Mouse (Mus musculus) embryonic facial prominence, embryonic 15.5 days (tissue): ENCODE measurements around the gene Syt7. TPM values are rescaled to one million over a fixed set of nuclear protein-coding genes. Genes with fewer than 3 reads are reported as not detected.
A peak's percentile ranks its signal among the peaks of the same experiment; 100 is the strongest.

Source experiments
- ATAC-seq: fragments of 200-750 bp; cut with Nextera tagmentation; 2 replicates; pipeline ENCODE4 v1.8.0; 2017; ENCODE audit warnings: low read depth, moderate TSS enrichment; ENCODE audit not compliant: insufficient number of reproducible peaks, low FRiP score, low TSS enrichment
- H3K27ac ChIP-seq: fragments of 300-500 bp; sonication (generic); replicated peaks from 2 replicates; pipeline ENCODE4 v1.5.1; 2015; ENCODE audit warnings: mild to moderate bottlenecking, inconsistent platforms
- H3K27me3 ChIP-seq: fragments of 300-500 bp; sonication (generic); 2 replicates; pipeline ENCODE4 v1.6.1; 2015; ENCODE audit warnings: inconsistent platforms
- H3K36me3 ChIP-seq: fragments of 300-500 bp; sonication (generic); 2 replicates; pipeline ENCODE4 v1.6.1; 2015; ENCODE audit warnings: mild to moderate bottlenecking, inconsistent platforms
- H3K4me1 ChIP-seq: fragments of 300-500 bp; sonication (generic); 2 replicates; pipeline ENCODE4 v1.6.1; 2015; ENCODE audit warnings: inconsistent platforms
- H3K4me2 ChIP-seq: fragments of 300-500 bp; sonication (generic); replicated peaks from 2 replicates; pipeline ENCODE4 v1.6.1; 2015; ENCODE audit warnings: mild to moderate bottlenecking, inconsistent platforms
- H3K4me3 ChIP-seq: fragments of 300-500 bp; sonication (generic); replicated peaks from 2 replicates; pipeline ENCODE4 v1.5.1; 2015; ENCODE audit warnings: mild to moderate bottlenecking, inconsistent platforms
- H3K9ac ChIP-seq: fragments of 300-500 bp; sonication (generic); 2 replicates; pipeline ENCODE4 v1.6.1; 2015; ENCODE audit warnings: inconsistent platforms
- H3K9me3 ChIP-seq: fragments of 300-500 bp; sonication (generic); replicated peaks from 2 replicates; pipeline ENCODE4 v1.6.1; 2016; ENCODE audit warnings: inconsistent platforms
- WGBS: fragments of 180-500 bp; shearing (Covaris S2); methylation state at CpG from one replicate; pipeline ENCODE4 v1.1.7; 2015; 5-methylcytosine and 5-hydroxymethylcytosine counted together
- polyA plus RNA-seq: library from polyadenylated mRNA; unstranded; fragments of >200 nt; fragmentation: Nextera tagmentation; extraction: Ambion mirVana; gene quantifications from 2 replicates; pipeline ENCODE4 v1.2.1, GENCODE M21; 2015

Gene Syt7
- polyA plus RNA-seq, 1 experiment from 2014 or later, result 1.1 TPM

DNA sequence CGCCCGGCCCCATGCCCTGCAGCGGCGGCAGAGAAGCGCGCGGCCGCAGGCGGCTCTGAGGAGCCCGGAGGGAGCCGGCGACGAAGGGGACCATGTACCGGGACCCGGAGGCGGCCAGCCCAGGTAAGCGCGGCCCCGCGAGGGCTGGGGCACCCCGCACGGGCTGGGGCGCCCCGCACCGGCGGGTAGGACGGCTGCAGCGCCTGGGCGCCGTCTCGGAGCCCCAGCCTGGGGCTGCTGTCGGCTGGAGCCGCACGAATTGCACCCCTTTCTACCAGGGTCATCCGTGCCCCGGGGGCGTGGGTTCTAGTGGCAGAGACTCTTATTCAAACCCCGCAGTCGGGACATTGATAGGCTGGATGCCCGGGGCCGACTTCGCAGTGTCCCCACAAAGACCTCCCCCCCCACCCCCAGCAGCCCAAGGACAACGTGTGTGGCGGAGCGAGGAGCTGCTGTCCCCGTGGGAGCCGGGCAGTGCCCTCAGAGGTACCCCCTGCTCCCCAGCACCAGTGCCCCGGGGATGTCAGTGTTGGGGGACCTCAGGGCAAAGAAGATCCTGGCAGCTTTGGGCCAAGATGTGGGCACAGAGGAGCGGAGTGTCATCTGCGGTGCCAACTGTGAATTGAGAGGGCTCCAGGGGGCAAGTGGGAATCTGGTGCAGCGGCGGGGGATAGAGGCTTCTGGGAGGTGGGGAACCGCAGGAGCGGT lies 655 bp downstream of the Syt7 start:
- H3K27ac ChIP-seq, result no peak overlapping the region
- peaks cover 44% of the 10 kb centered on the region for H3K27me3 ChIP-seq
- no peaks in the 10 kb centered on the region for H3K9me3 ChIP-seq
- H3K9ac ChIP-seq, result peak overlapping the region; percentile 21; the same call in 1 of the 2 replicates
- H3K4me1 ChIP-seq, result peaks cover 13% of the 10 kb centered on the region
- under 1% methylated on average over 46 of the region's 54 CpGs for WGBS
- ATAC-seq, result peak; percentile 17
- H3K4me2 ChIP-seq, result peak overlapping the region; percentile 93
- H3K36me3 ChIP-seq, result no peaks in the 10 kb centered on the region
- H3K4me3 ChIP-seq, result peak overlapping the region; percentile 57

DNA sequence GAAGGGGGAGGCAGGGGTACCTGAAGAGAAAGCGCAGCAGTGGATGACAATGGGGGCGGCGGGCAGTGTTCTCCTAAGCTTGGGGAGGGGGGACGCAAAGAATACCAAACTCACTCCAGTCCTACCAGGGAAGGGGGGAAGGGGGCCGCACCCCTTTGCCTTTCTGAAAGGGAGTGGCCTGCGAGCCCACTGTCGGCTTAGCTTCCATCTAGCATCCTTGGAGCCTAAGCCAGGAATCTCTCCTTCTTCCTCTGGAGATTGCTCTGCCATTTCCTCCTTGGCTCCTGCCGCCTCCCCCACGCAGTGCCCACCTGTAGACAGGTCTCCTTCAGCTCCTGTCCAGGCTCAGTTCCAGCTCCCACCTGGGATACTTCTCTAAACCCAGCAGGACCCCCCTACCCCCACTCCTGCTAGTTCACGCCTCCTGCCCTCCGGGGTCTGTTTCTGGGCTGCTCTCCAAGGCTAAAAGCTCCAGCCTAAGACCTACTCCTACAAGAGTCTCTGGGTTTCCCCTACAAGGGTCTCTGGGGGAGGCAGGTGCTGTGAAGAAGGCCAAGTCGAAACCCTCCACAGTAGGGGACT lies 1.3 kb downstream of the Syt7 start:
- no peaks in the 10 kb centered on the region for H3K36me3 ChIP-seq
- peak overlapping the region; percentile 57 for H3K4me3 ChIP-seq
- no peaks in the 10 kb centered on the region for H3K9me3 ChIP-seq
- WGBS, result 17% methylated on average over 12 of the region's 12 CpGs
- peak overlapping the region; percentile 93 for H3K4me2 ChIP-seq
- no peak overlapping the region for H3K9ac ChIP-seq
- no peak overlapping the region for H3K27ac ChIP-seq
- H3K4me1 ChIP-seq, result peaks cover 13% of the 10 kb centered on the region
- peaks cover 44% of the 10 kb centered on the region for H3K27me3 ChIP-seq
- ATAC-seq, result no peak

DNA sequence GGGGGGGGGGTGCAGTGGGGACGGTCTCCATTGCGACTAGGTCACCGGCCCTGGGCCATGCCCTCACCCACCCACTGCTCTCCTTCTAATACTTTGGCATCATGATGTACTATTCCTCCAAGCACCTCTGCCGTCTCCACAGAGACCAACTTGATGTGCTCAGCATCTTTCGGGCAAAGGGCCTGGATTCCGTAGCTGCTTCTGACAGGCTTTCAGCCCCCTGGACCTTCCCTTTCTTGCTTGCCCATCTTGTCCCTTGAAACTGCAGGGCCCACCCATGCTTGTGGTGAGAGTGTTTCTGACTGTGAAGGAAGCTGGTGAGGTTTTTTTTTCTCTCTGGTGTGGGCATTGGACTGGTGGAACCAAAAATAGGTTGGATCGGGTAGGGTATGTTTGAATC lies 2.1 kb downstream of the Syt7 start:
- no peak for ATAC-seq
- H3K4me1 ChIP-seq, result peaks cover 13% of the 10 kb centered on the region
- no peaks in the 10 kb centered on the region for H3K36me3 ChIP-seq
- no peak overlapping the region for H3K9ac ChIP-seq
- 81% methylated on average over 7 of the region's 7 CpGs for WGBS
- H3K27me3 ChIP-seq, result peaks cover 42% of the 10 kb centered on the region
- no peak overlapping the region for H3K4me3 ChIP-seq
- H3K27ac ChIP-seq, result no peak overlapping the region
- no peaks in the 10 kb centered on the region for H3K9me3 ChIP-seq
- no peak overlapping the region for H3K4me2 ChIP-seq

DNA sequence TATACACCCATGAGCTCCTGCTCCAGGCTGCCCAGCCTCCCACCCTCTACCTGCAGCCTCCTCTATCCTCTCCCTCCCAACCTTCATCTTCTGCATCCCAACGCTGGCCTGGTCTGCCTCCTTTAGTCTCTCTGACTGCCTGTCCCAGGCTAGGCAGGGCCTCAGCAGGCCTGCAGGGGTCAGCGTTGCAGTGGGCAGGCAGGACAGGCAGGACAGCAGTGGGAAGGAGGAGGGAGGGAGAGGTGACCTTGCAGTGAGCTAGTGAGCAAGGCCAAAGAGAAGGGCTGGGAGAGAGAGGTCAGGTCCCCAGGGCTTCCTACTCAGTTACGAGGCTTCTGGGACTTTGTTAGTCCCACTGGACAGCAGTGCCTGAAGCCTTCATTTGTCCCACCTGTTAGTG lies 3.1 kb downstream of the Syt7 start:
- Histone ChIP-seq H3K4me3 (no peak overlapping the region), H3K27me3 (peaks cover 40% of the 10 kb centered on the region), H3K27ac (no peak overlapping the region), H3K4me1 (peaks cover 13% of the 10 kb centered on the region), H3K36me3 (no peaks in the 10 kb centered on the region), H3K9ac (no peak overlapping the region), H3K9me3 (no peaks in the 10 kb centered on the region), H3K4me2 (no peak overlapping the region)
- ATAC-seq, result no peak
- 7% methylated on average over 3 of the region's 3 CpGs for WGBS

- no peak overlapping the region for H3K4me3 ChIP-seq
- no peak overlapping the region for H3K9ac ChIP-seq
- H3K4me1 ChIP-seq, result peaks cover 13% of the 10 kb centered on the region
- H3K4me2 ChIP-seq, result no peak overlapping the region
- no peaks in the 10 kb centered on the region for H3K9me3 ChIP-seq
- no peak for ATAC-seq
- WGBS, result 87% methylated on average over 6 of the region's 6 CpGs
- no peaks in the 10 kb centered on the region for H3K36me3 ChIP-seq
- no peak overlapping the region for H3K27ac ChIP-seq
- H3K27me3 ChIP-seq, result peaks cover 28% of the 10 kb centered on the region
These were observed 4.6 kb downstream of the Syt7 start for GRCm38 (mm10) chr19:10393471-10393870.

DNA sequence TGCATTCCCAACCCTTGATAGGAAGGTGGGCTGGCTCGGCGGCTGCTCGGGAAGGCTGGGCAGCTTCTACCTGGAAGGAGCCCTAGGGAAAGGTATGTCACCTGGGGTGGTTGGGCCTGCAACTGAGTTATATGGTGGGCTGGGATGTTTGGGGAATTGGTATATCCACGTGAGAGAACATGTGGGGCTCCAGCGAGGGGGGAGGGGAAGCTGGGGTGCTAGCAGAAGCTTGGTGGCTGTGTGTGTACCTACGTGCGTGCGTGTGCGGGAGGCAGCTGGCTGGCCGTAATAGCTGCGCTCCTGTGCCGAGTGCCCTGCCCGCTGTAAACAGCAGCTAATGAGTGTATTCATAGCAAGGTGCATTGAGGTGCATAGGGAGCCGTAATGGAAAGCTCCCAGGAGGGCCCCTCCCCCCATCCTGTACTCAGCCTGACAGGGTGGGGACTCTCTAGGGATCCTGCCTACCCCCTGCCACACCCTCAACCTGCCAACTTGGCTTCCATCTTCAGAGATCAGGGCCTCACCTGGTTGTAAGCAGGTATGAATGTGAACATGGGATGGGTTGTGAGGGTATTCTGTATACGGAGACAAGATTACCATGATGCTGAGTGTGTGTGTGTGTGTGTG lies 5.1 kb downstream of the Syt7 start:
- no peak for ATAC-seq
- no peak overlapping the region for H3K27ac ChIP-seq
- no peak overlapping the region for H3K4me3 ChIP-seq
- H3K4me1 ChIP-seq, result peaks cover 13% of the 10 kb centered on the region
- 56% methylated on average over 15 of the region's 15 CpGs for WGBS
- no peak overlapping the region for H3K9ac ChIP-seq
- H3K4me2 ChIP-seq, result no peak overlapping the region
- peaks cover 26% of the 10 kb centered on the region for H3K27me3 ChIP-seq
- H3K9me3 ChIP-seq, result no peaks in the 10 kb centered on the region
- no peaks in the 10 kb centered on the region for H3K36me3 ChIP-seq

GRCm38 (mm10) chr19:10395174-10395573 lies 6.3 kb downstream of the Syt7 start:
- 20% methylated on average over 8 of the region's 8 CpGs for WGBS
- peaks cover 3% of the 10 kb centered on the region; the same call in 1 of the 2 replicates for H3K4me1 ChIP-seq
- no peak for ATAC-seq

GRCm38 (mm10) chr19:10396962-10397361 lies 8.1 kb downstream of the Syt7 start:
- WGBS, result 74% methylated on average over 2 of the region's 2 CpGs
- Histone ChIP-seq H3K4me2 (no peak overlapping the region), H3K9me3 (no peaks in the 10 kb centered on the region), H3K9ac (no peak overlapping the region), H3K27ac (no peak overlapping the region), H3K36me3 (no peaks in the 10 kb centered on the region), H3K4me1 (no peaks in the 10 kb centered on the region), H3K27me3 (no peaks in the 10 kb centered on the region), H3K4me3 (no peak overlapping the region)
- no peak for ATAC-seq

More at GRCm38 (mm10) chr19:10395174-10395573, 6.3 kb downstream of the Syt7 start:
- H3K9me3 ChIP-seq, result no peaks in the 10 kb centered on the region
- H3K4me3 ChIP-seq, result no peak overlapping the region
- H3K36me3 ChIP-seq, result no peaks in the 10 kb centered on the region
- H3K9ac ChIP-seq, result no peak overlapping the region
- peaks cover 16% of the 10 kb centered on the region for H3K27me3 ChIP-seq
- no peak overlapping the region for H3K27ac ChIP-seq
- H3K4me2 ChIP-seq, result no peak overlapping the region

- Histone ChIP-seq H3K4me1 (no peaks in the 10 kb centered on the region), H3K9ac (no peak overlapping the region), H3K9me3 (no peaks in the 10 kb centered on the region), H3K4me2 (no peak overlapping the region), H3K27ac (no peak overlapping the region), H3K4me3 (no peak overlapping the region), H3K27me3 (no peaks in the 10 kb centered on the region), H3K36me3 (no peaks in the 10 kb centered on the region)
- 56% methylated on average over 8 of the region's 8 CpGs for WGBS
- no peak for ATAC-seq
These were observed 8.7 kb downstream of the Syt7 start for GRCm38 (mm10) chr19:10397479-10398153.

- Histone ChIP-seq H3K9me3 (no peaks in the 10 kb centered on the region), H3K27ac (no peak overlapping the region), H3K36me3 (no peaks in the 10 kb centered on the region), H3K27me3 (no peaks in the 10 kb centered on the region), H3K4me1 (no peaks in the 10 kb centered on the region), H3K4me2 (no peak overlapping the region), H3K4me3 (no peak overlapping the region), H3K9ac (no peak overlapping the region)
- WGBS, result 59% methylated on average over 6 of the region's 6 CpGs
- ATAC-seq, result no peak
These were observed 9.4 kb downstream of the Syt7 start for GRCm38 (mm10) chr19:10398296-10398695.

DNA sequence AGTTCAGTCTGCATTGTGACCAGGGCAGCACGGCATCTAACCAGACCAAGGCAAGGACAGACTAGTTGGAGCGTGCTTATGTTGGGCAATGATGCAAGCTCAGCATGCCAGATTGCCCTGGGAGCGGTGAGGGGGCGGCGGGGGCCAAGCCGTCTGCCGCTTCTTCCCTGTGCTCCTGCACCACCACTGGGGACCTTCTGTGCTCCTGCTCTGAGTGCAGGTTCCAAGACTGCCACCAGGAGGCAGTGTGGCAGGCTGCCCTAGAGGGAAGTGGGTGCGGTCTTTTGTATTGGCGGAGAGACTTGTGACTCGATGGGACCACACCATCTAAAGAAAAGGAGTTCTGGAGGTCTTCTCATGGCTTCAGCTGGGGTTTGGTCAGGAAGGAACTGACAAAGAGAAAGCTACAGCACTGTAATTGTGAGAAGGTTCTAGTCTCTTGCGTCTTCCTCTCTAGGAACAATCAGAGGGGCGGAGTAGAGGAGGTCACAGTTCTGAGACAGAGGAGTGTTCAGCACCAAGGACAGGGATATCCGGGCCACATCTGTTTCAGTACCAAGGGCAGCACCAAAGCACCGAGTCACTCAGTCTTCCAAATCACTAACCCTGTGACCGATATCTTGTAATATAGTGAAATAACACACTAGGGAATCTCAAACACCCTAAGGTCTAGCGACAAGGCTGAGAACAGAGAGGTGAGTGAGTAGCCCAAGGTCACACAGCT lies 14.0 kb downstream of the Syt7 start:
- Histone ChIP-seq H3K4me1 (no peaks in the 10 kb centered on the region), H3K4me2 (no peak overlapping the region), H3K9me3 (no peaks in the 10 kb centered on the region), H3K4me3 (no peak overlapping the region), H3K27me3 (no peaks in the 10 kb centered on the region), H3K9ac (no peak overlapping the region), H3K27ac (no peak overlapping the region), H3K36me3 (no peaks in the 10 kb centered on the region)
- WGBS, result 18% methylated on average over 16 of the region's 16 CpGs
- ATAC-seq, result no peak
